Mouse (Mus musculus): Measurements from ENCODE around the gene Cnpy4.
"Not testable (repeated sequence)": the region's sequence is repeated elsewhere in the genome, so short reads cannot be mapped to it uniquely, and the experiment has no call there.

Cnpy4 gene

DNA sequence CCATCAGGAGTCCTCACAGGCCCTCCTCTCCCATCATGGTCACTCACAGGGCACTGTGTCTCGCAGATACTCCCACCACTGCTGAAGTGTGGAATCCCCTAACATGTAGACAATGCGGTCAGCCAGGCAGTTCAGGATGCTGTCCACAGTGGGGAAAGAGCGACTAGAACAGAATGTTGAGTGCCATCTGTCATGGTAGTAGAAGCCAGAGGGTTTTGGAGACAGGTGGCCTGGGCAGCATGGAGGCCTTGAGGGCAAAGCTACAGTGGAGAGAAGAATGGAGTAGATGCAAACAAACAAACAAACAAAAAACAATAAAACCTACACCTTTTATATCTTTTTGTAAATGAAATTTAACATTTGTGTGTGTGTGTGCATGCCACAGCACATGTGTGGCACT is 14.8 kb downstream of the Cnpy4 start:
- DNase-seq (ENCODE audit: low spot score in 2 of 2): no peak

DNA sequence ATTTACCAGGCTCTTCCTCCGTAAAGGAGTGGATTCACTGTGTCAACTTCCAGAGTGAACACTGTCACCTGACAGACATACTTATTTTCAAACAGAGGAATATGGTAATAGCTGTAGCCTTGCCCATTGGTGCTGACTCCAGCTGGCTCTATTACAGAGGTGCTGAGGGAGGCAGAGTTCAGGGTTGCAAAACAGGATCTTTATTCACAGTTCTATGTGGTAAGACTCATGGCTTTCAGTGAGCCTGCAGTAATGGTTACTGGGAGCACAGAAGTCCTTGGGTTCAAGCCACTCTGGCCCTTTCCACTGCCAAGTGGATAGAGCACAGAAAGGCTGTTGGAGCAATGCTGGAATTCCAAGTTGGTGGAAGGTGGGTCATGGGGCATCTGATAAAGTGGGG is 20.0 kb downstream of the Cnpy4 start:
- DNase-seq (ENCODE audit: low spot score in 2 of 2): no peak

DNA sequence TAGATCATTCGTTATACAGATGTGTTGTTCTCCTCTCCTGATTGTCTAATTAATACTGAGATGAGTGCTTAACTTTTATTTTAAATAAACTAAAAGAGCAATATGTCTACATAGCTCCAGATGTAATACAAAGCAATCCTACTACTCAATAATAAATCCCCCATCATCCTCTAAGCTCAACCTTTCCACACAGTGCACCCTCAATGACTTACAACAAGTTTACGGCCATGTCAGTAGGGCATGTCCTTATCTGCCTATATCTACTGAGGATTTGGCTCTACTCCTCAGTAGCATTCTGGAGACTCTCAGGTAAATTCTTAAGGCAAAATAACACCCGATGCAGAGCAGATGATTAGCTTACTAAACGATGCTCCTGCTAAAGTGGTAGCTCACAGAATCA is 20.6 kb downstream of the Cnpy4 start:
- no peak for DNase-seq (ENCODE audit: low spot score in 2 of 2)

- DNase-seq (ENCODE audit: low spot score in 2 of 2): not testable (repeated sequence)
Observed at GRCm38 (mm10) chr5:138216632-138217031, 29.3 kb downstream of the Cnpy4 start.

DNA sequence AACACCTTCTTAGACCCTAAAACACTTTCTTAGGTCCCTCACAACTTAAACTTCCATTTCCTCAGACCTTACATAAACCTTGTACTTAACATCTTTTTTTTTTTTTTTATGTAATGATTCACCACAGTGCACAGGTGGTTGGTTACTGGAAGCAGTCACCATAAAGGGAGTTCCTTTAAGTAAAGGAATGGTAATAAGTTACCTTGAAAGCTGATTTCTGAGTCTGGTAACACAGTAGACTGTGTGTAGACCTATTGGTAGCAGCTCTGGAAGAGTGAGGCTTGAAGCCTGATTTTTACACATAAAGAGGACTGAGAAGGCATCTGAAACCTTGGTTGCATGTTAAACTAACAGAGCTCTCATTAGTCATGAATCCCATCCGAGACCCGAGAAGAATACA is 32.6 kb downstream of the Cnpy4 start:
- DNase-seq (ENCODE audit: low spot score in 2 of 2): no peak

- peak; percentile 16 to 85 for DNase-seq (ENCODE audit: low spot score in 2 of 2)
Observed at GRCm38 (mm10) chr5:138222111-138222510, 34.8 kb downstream of the Cnpy4 start.

GRCm38 (mm10) chr5:138223287-138223686 is 36.0 kb downstream of the Cnpy4 start:
- no peak for DNase-seq (ENCODE audit: low spot score in 2 of 2)

GRCm38 (mm10) chr5:138225700-138226099 is 38.4 kb downstream of the Cnpy4 start, which contains the start of gene Nxpe5:
Gene Nxpe5, plus strand, starts transcription at chr5:138225898.
- DNase-seq (ENCODE audit: low spot score in 2 of 2): no peak

GRCm38 (mm10) chr5:138226491-138226890 is 39.2 kb downstream of the Cnpy4 start:
- DNase-seq (ENCODE audit: low spot score in 2 of 2): no peak

GRCm38 (mm10) chr5:138227367-138227766 is 40.1 kb downstream of the Cnpy4 start:
- DNase-seq (ENCODE audit: low spot score in 2 of 2): no peak

DNA sequence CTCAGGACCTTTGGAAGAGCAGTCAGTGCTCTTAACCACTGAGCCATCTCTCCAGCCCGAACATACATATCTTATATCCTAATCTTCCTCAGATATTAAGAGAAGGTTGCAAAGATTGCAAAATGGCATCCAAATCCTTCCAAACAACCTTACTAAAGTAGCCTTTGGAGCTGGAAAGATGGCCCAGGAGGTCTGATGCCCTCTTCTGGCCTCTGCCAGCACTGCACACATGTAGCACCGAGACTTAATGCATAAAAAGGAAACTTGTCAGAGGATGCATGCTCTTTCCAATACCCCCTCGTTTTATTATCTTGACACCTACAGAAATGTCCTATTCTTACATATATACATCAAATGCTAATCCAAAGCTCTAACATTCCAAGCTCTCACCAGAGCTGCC is 40.7 kb downstream of the Cnpy4 start:
- no peak for DNase-seq (ENCODE audit: low spot score in 2 of 2)

- DNase-seq (ENCODE audit: low spot score in 2 of 2): no peak
Observed at GRCm38 (mm10) chr5:138229511-138229910, 42.2 kb downstream of the Cnpy4 start.

- no peak for DNase-seq (ENCODE audit: low spot score in 2 of 2)
Observed at GRCm38 (mm10) chr5:138233778-138234177, 46.5 kb downstream of the Cnpy4 start.

DNA sequence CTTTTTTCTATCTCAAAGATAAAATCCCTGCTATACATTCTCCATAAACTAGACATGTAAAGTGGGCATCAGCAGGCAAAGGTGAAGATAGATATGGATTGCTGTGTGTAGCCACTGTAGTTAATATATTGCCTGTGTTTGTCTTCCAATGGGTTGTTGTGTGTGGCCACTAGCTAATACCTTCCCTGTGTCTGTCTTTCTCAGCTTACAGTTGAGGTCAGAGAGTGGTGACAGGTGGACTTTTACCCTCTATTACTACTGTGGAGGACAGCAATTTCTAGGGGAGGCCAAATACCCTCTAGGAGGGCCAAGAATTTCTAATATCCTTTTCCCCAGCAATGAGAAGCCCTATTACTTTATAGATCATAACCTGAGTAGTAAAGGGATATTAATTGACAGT is 46.9 kb downstream of the Cnpy4 start:
- no peak for DNase-seq (ENCODE audit: low spot score in 2 of 2)

DNA sequence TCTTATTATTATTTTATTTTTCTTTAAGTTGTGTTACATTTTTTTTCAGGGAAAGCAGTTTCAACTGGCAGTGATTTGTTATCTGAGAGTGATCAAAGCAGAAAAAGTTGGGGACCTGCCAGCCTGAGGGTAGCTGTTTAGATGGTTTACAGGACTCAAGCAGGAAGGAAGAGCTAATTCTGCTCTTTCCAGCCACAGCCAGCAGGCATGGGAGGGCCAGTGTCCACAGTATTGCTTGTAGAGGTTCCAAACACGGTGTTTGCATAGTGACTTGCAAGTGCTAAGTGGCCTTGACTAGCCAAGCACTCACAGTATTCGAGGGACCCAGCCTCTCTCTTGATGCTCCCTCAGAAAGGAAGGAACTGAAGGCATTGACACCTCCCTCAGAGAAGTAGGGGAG is 54.2 kb downstream of the Cnpy4 start:
- DNase-seq (ENCODE audit: low spot score in 2 of 2): no peak
